Mouse (Mus musculus) kidney, adult 2 months (tissue): ENCODE measurements around the gene 9130230L23Rik.

Experiments
- CTCF ChIP-seq: fragments of 200-500 bp; conservative IDR thresholded peaks from 2 replicates; pipeline ENCODE4 v1.5.1; 2011; ENCODE audit warnings: low read depth, mild to moderate bottlenecking, control low read depth, low read length, moderate library complexity, mixed read lengths; ENCODE audit not compliant: insufficient read depth, insufficient read length
- POLR2A ChIP-seq: fragments of 200-500 bp; IDR thresholded peaks from one replicate; pipeline ENCODE4 v1.6.1; 2011; ENCODE audit warnings: low read depth, low read length, control low read depth

DNA sequence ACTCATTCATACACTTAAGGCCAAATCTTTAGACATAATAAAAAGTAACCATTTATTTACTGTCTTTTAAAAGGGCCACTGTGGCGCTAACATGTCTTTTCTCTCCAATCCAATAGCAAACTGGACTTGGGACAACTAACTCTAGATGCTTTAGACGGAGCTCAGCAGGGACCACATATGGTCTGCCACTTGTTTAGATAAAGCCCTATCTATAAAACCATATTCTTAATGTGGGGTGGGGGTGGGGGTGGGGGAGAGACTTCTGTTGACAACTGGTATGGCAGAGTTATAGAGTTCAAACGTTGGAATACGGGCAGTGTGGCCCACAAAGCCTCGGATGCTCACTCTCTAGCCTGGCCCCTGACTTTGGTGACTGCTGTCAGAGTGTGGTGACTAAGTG, 27.6 kb upstream of the 9130230L23Rik start:
- TF ChIP-seq CTCF (no peak), POLR2A (no peak)
